Mouse (Mus musculus): Measurements from ENCODE around the gene Scrg1.
"Not testable (repeated sequence)": the region's sequence is repeated elsewhere in the genome, so short reads cannot be mapped to it uniquely, and the experiment has no call there.

Gene Scrg1

GRCm38 (mm10) chr8:57455765-57456164 is at the start of gene Scrg1:
Gene Scrg1 (plus strand): TSS chr8:57455923.
- peak; percentile 65; the same call in 1 of the 2 replicates for ATAC-seq (ENCODE audit: low TSS enrichment)

DNA sequence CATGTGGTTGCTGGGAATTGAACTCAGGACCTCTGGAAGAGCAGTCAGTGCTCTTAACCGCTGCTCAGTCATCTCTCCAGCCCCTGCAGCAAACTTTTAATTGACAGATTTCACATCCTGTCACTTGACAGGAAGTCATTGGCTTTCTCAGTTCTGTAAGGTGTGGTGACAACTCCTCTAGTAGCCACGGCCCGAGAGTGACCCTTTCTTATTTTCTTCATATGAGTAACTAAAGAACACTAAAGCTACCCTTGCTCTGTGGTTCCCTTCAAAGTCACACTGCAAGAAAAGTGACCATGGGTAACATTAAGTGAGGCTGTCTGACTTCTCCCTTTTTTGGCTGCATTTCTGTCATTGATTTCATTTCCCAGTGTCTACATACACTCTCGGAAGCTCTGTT is 49.4 kb upstream of the Scrg1 start:
- no peak for ATAC-seq (ENCODE audit: low TSS enrichment)

- ATAC-seq (ENCODE audit: low TSS enrichment), result no peak
Measured at GRCm38 (mm10) chr8:57409333-57409732, 46.4 kb upstream of the Scrg1 start.

- ATAC-seq (ENCODE audit: low TSS enrichment), result no peak
Measured at GRCm38 (mm10) chr8:57409779-57410472, 45.8 kb upstream of the Scrg1 start.

GRCm38 (mm10) chr8:57410473-57410863 is 45.3 kb upstream of the Scrg1 start:
- ATAC-seq (ENCODE audit: low TSS enrichment), result peak; percentile 76

GRCm38 (mm10) chr8:57411366-57411765 is 44.4 kb upstream of the Scrg1 start:
- ATAC-seq (ENCODE audit: low TSS enrichment), result no peak

DNA sequence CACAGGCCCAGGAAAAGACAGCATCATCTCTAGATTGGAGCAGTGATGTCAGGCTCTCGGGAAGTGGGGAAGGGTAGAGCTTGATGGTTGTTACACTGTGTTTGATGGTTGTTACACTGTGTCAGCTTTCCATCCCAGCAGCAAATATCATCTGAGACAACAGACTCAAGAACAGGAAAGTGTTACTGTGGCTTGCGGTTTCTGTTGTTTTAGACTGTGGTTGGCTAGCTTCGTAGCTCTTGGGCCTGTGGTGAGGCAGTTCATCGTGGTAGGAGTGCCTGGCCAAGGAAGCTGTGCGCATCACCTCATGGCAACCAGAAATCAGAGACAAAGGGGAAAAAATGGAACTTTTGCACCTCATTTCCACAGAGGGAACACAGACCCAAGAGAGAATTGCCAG is 38.9 kb upstream of the Scrg1 start:
- no peak for ATAC-seq (ENCODE audit: low TSS enrichment)

DNA sequence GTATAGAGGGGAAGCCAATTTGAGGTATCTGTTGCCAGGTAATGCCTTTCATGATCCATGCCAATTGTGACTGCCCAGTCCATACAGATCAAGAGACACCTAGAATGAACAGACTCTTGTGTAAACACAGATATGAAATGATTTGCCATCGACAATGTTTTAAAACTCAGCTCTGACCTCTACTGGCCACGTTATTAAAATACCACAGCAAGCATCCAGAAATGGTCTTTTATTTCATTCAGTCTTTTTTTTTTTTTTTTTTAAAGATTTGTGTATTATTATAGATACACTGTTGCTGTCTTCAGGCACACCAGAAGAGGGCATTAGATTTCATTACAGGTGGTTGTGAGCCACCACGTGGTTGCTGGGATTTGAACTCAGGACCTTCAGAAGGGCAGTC is 29.6 kb upstream of the Scrg1 start:
- ATAC-seq (ENCODE audit: low TSS enrichment), result no peak

GRCm38 (mm10) chr8:57427581-57428366 is 27.9 kb upstream of the Scrg1 start:
- ATAC-seq (ENCODE audit: low TSS enrichment), result no peak

DNA sequence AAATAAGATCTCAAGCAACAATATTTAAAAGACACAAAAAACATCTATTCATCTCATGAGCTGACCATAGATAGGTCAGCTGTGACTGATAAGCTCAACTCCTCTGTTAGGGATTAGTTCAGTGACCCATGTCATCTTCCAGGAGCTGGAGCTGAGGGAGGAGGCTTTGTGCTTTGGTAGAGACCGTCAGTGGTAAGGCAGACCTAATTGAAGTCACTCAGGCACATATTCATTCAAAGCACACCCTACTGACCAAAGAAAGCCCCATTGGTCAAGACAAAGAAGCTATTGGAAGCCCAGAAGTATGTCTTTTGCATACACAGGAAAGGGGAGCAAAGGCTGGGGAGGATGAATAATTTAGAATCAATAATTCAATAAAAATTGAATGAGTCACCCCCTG is 27.2 kb upstream of the Scrg1 start:
- no peak for ATAC-seq (ENCODE audit: low TSS enrichment)

- 0 out of 2 replicates have a peak, but pooled peaks have one; percentile 29 for ATAC-seq (ENCODE audit: low TSS enrichment)
Measured at GRCm38 (mm10) chr8:57429166-57429887, 26.4 kb upstream of the Scrg1 start.

DNA sequence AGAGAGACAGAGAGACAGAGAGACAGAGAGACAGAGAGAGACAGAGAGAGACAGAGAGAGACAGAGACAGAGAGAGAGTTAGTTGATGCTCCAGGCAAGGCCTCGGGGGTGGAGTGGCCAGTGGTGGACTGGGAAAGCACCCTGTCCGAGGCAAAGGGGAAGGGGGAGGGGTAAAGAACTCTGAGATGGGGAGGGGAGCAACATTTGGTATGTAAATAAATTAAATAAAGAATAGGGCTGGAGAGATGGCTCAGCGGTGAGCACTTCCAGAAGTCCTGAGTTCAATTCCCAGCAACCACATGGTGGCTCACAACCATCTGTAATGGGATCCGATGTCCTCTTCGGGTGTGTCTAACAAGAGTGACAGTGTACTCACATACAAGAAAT is 25.8 kb upstream of the Scrg1 start:
- not testable (repeated sequence) for ATAC-seq (ENCODE audit: low TSS enrichment)

GRCm38 (mm10) chr8:57430901-57431300 is 24.8 kb upstream of the Scrg1 start:
- ATAC-seq (ENCODE audit: low TSS enrichment), result peak; percentile 94

DNA sequence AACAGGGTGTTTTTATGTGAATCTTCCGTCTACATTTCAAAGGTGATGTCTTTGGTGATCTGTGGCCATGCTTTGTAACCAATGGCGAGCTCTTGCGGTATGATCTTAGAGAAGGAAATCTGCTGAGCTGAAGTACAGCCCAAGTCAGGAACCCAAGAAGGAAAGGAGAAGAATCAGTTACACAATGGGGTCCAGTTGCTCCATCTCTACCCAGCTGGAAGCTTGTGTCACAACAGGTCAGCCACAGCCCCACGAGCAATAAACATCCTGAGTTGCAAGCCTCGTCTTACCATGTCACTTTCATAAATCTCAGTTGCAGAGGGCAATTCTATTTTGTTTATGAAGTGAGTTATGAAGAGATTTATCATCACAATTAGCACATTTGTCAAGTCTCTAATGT is 22.9 kb upstream of the Scrg1 start:
- ATAC-seq (ENCODE audit: low TSS enrichment), result no peak

- ATAC-seq (ENCODE audit: low TSS enrichment), result peak; percentile 87
Measured at GRCm38 (mm10) chr8:57435768-57436436, 19.8 kb upstream of the Scrg1 start.

- ATAC-seq (ENCODE audit: low TSS enrichment), result peak; percentile 28
Measured at GRCm38 (mm10) chr8:57436437-57436796, 19.3 kb upstream of the Scrg1 start.

- no peak for ATAC-seq (ENCODE audit: low TSS enrichment)
Measured at GRCm38 (mm10) chr8:57441131-57441530, 14.6 kb upstream of the Scrg1 start.

GRCm38 (mm10) chr8:57441556-57441955 is 14.2 kb upstream of the Scrg1 start:
- ATAC-seq (ENCODE audit: low TSS enrichment), result no peak

GRCm38 (mm10) chr8:57443289-57443688 is 12.4 kb upstream of the Scrg1 start:
- ATAC-seq (ENCODE audit: low TSS enrichment), result no peak

- not testable (repeated sequence) for ATAC-seq (ENCODE audit: low TSS enrichment)
Measured at GRCm38 (mm10) chr8:57445901-57446300, 9.8 kb upstream of the Scrg1 start.

DNA sequence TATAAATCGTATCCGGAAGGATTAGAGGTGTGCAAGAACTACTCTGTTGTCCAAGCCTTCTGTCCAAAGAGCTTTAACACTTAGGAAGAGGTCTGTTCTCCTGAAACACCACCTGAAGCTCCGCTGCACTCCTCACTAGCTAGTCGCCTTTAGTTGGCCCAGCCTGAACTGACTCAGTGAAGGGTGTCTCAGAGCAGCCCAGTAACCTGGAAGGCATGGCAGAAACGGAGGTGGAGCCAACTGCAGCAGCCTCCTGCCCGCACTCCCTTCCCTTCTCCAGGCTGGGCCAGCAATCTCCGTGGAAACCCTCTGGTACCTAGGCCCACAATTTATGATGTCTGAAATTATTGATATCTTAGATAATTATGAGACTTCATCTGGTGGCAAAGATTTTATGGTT is 5.0 kb upstream of the Scrg1 start:
- ATAC-seq (ENCODE audit: low TSS enrichment), result no peak

DNA sequence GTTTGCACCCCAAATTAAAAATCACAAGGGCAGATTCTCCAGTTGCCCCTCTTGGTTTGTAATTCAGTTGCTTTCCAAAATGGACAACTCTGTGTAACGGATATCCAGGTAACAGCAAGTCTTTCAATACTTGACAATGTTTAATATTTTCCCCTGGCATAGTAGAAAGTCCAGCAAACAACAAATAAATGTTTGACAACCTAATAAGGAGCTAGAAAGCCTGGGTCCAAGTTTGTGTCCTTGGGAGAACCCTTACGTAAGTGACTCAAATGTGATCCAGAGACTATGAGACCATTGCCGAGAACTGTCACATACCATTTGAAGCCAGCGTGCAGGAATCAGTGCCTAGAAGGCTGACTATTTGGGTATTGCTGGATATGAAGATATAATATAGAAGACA is 3.8 kb upstream of the Scrg1 start:
- no peak for ATAC-seq (ENCODE audit: low TSS enrichment)
